Mouse (Mus musculus) small intestine, adult 2 months (tissue): ENCODE measurements at regions not wholly inside any gene's neighbourhood (a gene's known extent, or its start where the extent isn't known, plus 50 kb on each side); places are given as distances from the start of the nearest gene placed in this dataset.

Experiments
- CTCF ChIP-seq: fragments of 200-500 bp; IDR thresholded peaks from 2 replicates; pipeline ENCODE4 v1.5.1; 2012; ENCODE audit warnings: low read depth, mild to moderate bottlenecking, control low read depth, inconsistent platforms, low read length, moderate library complexity, mixed read lengths; ENCODE audit not compliant: insufficient replicate concordance, insufficient read length; ENCODE audit errors: extremely low read depth
- POLR2A ChIP-seq: fragments of 200-500 bp; IDR thresholded peaks from 2 replicates; pipeline ENCODE4 v1.6.1; 2012; ENCODE audit warnings: low read depth, mild to moderate bottlenecking, control low read depth, inconsistent platforms, low read length, moderate library complexity

GRCm38 (mm10) chr11:56374329-56374728, 333.5 kb upstream of the Nmur2 start:
- TF ChIP-seq CTCF, result no peak
- TF ChIP-seq POLR2A, result no peak
